Mouse (Mus musculus): ENCODE results near the gene Pgpep1l. TPM values are rescaled to one million over a fixed set of nuclear protein-coding genes. Genes with fewer than 3 reads are reported as not detected.
"Not testable (repeated sequence)": the region's sequence is repeated elsewhere in the genome, so short reads cannot be mapped to it uniquely, and the experiment has no call there.

Pgpep1l gene
- polyA plus RNA-seq, 1 experiment: not detected

DNA sequence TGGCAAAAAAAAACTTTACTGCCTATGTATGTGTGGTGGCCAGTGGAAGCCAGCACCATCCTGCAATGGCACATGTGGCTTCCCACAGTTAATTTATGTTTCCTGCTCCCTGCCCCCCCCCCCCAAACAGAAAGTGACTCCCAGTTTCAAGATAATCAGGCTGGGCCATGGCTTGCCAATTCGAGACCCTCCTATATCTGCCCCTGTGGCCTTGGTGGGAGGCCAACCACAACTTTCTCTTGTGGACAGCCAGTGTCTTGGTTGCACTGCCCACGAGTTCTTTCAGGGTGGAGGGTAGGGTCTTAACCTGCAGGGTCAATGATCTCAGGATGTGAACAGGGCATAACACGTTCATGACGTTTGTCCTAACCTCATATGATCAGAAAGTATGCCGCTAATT lies 32.5 kb upstream of the Pgpep1l start:
- Histone ChIP-seq H3K79me2 (ENCODE audit: control insufficient read depth, insufficient read depth) (no peaks in the 10 kb centered on the region), H3ac (ENCODE audit: control insufficient read depth, insufficient read length, low read depth) (no peak overlapping the region), H3K4me3 (ENCODE audit: insufficient read depth, poor library complexity, severe bottlenecking) (no peak overlapping the region), H3K79me3 (ENCODE audit: low read depth) (no peaks in the 10 kb centered on the region), H3K36me3 (ENCODE audit: control insufficient read depth, insufficient read depth) (no peaks in the 10 kb centered on the region), H3K27me3 (ENCODE audit: control insufficient read depth, insufficient read depth, insufficient read length) (no peaks in the 10 kb centered on the region)
- no peak for TF ChIP-seq MYOD1 (IDR thresholded peaks at IDR 0.05; ENCODE audit: control insufficient read depth, insufficient read length, low read depth)
- no peak for TF ChIP-seq CEBPB (IDR thresholded peaks at IDR 0.05; ENCODE audit: low read depth)
- no peak for TF ChIP-seq MAX (IDR thresholded peaks at IDR 0.05)
- TF ChIP-seq MYOG (IDR thresholded peaks at IDR 0.05; ENCODE audit: control insufficient read depth, extremely low read depth, insufficient read length): no peak
- no peak for TF ChIP-seq CTCF (IDR thresholded peaks at IDR 0.05; ENCODE audit: control insufficient read depth, insufficient read depth, insufficient read length)
- no peak for TF ChIP-seq FOSL1 (IDR thresholded peaks at IDR 0.05; ENCODE audit: insufficient read depth, low read length, poor library complexity, severe bottlenecking)
- no peak for TF ChIP-seq USF1 (IDR thresholded peaks at IDR 0.05; ENCODE audit: low read depth)

DNA sequence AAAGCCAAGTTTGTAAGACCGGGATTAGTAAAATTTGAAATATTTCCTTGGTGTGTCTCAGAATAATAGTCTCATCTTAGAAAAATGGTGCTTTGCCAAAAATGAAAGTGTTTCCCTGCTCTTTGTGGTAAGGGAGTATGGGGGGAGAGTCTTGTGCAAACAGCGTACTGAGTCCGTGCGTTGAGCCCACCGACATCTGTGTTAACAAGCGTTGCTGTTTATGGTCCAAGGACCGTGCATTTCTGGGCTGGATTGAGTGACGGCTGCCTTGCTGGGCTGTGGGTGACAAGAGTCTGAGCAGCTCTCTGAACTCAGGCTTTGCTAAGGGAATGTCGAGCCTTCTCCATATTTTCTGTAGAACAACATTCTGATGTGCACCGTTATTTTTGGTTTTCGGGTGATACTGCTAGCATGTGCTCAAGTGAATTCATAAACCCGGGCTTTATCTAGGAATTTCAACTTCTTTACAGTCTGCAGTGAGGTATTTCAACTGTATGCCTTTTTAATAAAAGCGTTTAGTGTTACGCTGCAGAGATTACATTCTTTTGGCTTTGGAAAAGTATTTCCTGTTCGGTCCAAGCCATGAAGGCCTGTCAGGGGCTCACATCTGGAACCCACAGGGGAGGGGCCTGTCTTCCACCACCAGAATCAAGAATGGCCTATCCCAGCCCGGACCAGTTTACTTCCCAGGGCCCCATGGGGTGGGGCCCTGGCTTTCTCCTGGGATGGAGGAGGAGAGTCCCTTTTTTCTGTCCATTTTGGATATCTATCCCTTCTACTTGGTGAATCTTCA lies 30.2 kb upstream of the Pgpep1l start:
- TF ChIP-seq CEBPB (IDR thresholded peaks at IDR 0.05; ENCODE audit: low read depth): no peak
- no peak for TF ChIP-seq MAX (IDR thresholded peaks at IDR 0.05)
- TF ChIP-seq MYOG (IDR thresholded peaks at IDR 0.05; ENCODE audit: control insufficient read depth, extremely low read depth, insufficient read length): no peak
- TF ChIP-seq MYOD1 (IDR thresholded peaks at IDR 0.05; ENCODE audit: control insufficient read depth, insufficient read length, low read depth): no peak
- no peak for TF ChIP-seq USF1 (IDR thresholded peaks at IDR 0.05; ENCODE audit: low read depth)
- no peak for TF ChIP-seq CTCF (IDR thresholded peaks at IDR 0.05; ENCODE audit: control insufficient read depth, insufficient read depth, insufficient read length)
- TF ChIP-seq FOSL1 (IDR thresholded peaks at IDR 0.05; ENCODE audit: insufficient read depth, low read length, poor library complexity, severe bottlenecking): no peak
- Histone ChIP-seq H3K4me3 (ENCODE audit: insufficient read depth, poor library complexity, severe bottlenecking) (no peak overlapping the region), H3K36me3 (ENCODE audit: control insufficient read depth, insufficient read depth) (no peaks in the 10 kb centered on the region), H3ac (ENCODE audit: control insufficient read depth, insufficient read length, low read depth) (no peak overlapping the region), H3K79me2 (ENCODE audit: control insufficient read depth, insufficient read depth) (no peaks in the 10 kb centered on the region), H3K79me3 (ENCODE audit: low read depth) (no peaks in the 10 kb centered on the region), H3K27me3 (ENCODE audit: control insufficient read depth, insufficient read depth, insufficient read length) (no peaks in the 10 kb centered on the region)

DNA sequence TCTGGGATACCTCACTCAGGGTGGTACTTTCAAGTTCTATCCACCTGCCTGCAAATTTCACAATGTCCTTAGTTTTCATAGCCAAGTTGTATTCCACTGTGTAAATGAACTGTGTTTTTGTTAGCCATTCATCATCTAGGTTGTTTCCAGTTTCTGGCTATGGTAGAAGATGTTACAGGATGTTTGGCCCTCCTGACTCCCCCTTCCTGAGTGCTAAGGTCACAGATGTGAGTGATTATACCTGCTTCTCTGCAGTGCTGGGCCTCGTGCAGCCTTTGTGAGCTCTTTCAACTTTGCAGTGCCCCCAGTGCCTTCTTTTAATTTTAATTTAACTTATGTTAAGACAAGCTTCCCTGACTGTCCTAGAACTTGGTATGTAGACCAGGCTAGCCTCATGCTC lies 27.6 kb upstream of the Pgpep1l start:
- Histone ChIP-seq H3K36me3 (ENCODE audit: control insufficient read depth, insufficient read depth) (no peaks in the 10 kb centered on the region), H3K79me2 (ENCODE audit: control insufficient read depth, insufficient read depth) (no peaks in the 10 kb centered on the region), H3K27me3 (ENCODE audit: control insufficient read depth, insufficient read depth, insufficient read length) (no peaks in the 10 kb centered on the region), H3K4me3 (ENCODE audit: insufficient read depth, poor library complexity, severe bottlenecking) (no peak overlapping the region), H3ac (ENCODE audit: control insufficient read depth, insufficient read length, low read depth) (no peak overlapping the region), H3K79me3 (ENCODE audit: low read depth) (no peaks in the 10 kb centered on the region)
- TF ChIP-seq MYOG (IDR thresholded peaks at IDR 0.05; ENCODE audit: control insufficient read depth, extremely low read depth, insufficient read length): no peak
- TF ChIP-seq MAX (IDR thresholded peaks at IDR 0.05): no peak
- TF ChIP-seq USF1 (IDR thresholded peaks at IDR 0.05; ENCODE audit: low read depth): no peak
- no peak for TF ChIP-seq CEBPB (IDR thresholded peaks at IDR 0.05; ENCODE audit: low read depth)

DNA sequence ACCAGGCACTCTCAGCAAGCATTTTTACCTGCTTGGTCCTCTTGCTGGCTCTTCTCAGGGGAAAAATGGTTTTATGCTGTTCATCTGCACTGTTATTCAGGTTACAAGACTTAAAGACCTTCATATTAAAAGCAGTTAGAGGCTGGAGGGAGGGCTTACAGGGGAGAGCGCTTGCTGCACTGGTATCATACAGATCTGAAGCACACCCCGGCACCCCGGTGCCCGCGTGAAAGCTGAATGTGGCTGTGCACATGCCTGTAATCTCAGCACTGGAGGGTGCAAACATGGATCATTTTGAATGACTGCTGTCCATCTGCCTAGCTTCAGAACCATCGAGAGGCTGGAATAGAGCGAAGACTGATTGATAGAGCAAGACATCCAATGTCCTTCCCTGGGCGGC lies 25.0 kb upstream of the Pgpep1l start:
- no peak for TF ChIP-seq MAX (IDR thresholded peaks at IDR 0.05)
- no peak for TF ChIP-seq FOSL1 (IDR thresholded peaks at IDR 0.05; ENCODE audit: insufficient read depth, low read length, poor library complexity, severe bottlenecking)
- no peak for TF ChIP-seq MYOD1 (IDR thresholded peaks at IDR 0.05; ENCODE audit: control insufficient read depth, insufficient read length, low read depth)
- no peak for TF ChIP-seq MYOG (IDR thresholded peaks at IDR 0.05; ENCODE audit: control insufficient read depth, extremely low read depth, insufficient read length)
- TF ChIP-seq USF1 (IDR thresholded peaks at IDR 0.05; ENCODE audit: low read depth): no peak
- no peaks in the 10 kb centered on the region for H3K79me2 ChIP-seq (ENCODE audit: control insufficient read depth, insufficient read depth)
- no peaks in the 10 kb centered on the region for H3K27me3 ChIP-seq (ENCODE audit: control insufficient read depth, insufficient read depth, insufficient read length)

DNA sequence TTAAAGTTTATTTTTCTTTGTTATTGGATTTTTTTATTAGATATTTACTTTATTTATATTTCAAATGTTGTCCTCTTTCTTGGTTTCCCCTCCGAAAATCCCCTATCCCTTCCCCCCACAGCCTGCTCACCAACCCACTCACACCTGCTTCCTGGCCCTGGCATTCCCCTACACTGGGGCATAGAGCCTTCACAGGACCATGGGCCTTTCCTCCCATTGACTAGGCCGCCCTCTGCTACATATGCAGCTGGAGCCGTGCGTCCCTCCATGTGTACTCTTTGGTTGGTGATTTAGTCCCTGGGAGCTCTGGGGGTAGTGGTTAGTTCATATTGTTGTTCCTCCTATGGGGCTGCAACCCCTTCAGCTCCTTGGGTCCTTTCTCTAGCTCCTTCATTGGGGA lies 24.0 kb upstream of the Pgpep1l start:
- H3K27me3 ChIP-seq (ENCODE audit: control insufficient read depth, insufficient read depth, insufficient read length); H3K79me2 ChIP-seq (ENCODE audit: control insufficient read depth, insufficient read depth); H3K79me3 ChIP-seq (ENCODE audit: low read depth); H3ac ChIP-seq (ENCODE audit: control insufficient read depth, insufficient read length, low read depth); H3K36me3 ChIP-seq (ENCODE audit: control insufficient read depth, insufficient read depth); H3K4me3 ChIP-seq (ENCODE audit: insufficient read depth, poor library complexity, severe bottlenecking): not testable (repeated sequence)

More for the DNA sequence above, 25.0 kb upstream of the Pgpep1l start:
- H3K79me3 ChIP-seq (ENCODE audit: low read depth): no peaks in the 10 kb centered on the region
- H3K36me3 ChIP-seq (ENCODE audit: control insufficient read depth, insufficient read depth): no peaks in the 10 kb centered on the region
- no peak overlapping the region for H3ac ChIP-seq (ENCODE audit: control insufficient read depth, insufficient read length, low read depth)
- no peak overlapping the region for H3K4me3 ChIP-seq (ENCODE audit: insufficient read depth, poor library complexity, severe bottlenecking)

DNA sequence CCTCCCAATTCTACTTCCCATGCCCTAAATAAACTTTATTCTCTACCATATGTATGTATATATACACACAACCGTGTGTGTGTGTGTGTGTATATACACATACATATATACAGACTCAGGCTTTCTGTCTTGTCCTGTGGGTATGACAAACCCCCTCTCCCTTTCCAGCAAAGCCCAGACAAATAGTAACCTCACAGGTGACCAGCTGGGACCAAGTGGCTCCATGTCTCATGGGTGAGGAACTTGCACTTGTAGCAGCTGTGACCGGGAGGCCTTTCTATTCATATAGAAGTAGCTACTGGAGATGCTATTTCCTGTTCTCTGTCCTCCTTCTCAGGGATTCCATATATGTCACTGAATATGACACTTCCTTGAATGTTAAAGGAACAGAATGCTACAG lies 23.5 kb upstream of the Pgpep1l start:
- H3K79me2 ChIP-seq (ENCODE audit: control insufficient read depth, insufficient read depth): no peaks in the 10 kb centered on the region
- no peak for TF ChIP-seq MYOG (IDR thresholded peaks at IDR 0.05; ENCODE audit: control insufficient read depth, extremely low read depth, insufficient read length)
- no peak for TF ChIP-seq MYOD1 (IDR thresholded peaks at IDR 0.05; ENCODE audit: control insufficient read depth, insufficient read length, low read depth)
- no peak overlapping the region for H3ac ChIP-seq (ENCODE audit: control insufficient read depth, insufficient read length, low read depth)
- H3K36me3 ChIP-seq (ENCODE audit: control insufficient read depth, insufficient read depth): no peaks in the 10 kb centered on the region
- no peaks in the 10 kb centered on the region for H3K27me3 ChIP-seq (ENCODE audit: control insufficient read depth, insufficient read depth, insufficient read length)
- H3K79me3 ChIP-seq (ENCODE audit: low read depth): no peaks in the 10 kb centered on the region
- H3K4me3 ChIP-seq (ENCODE audit: insufficient read depth, poor library complexity, severe bottlenecking): no peak overlapping the region
